Mouse (Mus musculus): Measurements from ENCODE around the gene Gas6.

DNA sequence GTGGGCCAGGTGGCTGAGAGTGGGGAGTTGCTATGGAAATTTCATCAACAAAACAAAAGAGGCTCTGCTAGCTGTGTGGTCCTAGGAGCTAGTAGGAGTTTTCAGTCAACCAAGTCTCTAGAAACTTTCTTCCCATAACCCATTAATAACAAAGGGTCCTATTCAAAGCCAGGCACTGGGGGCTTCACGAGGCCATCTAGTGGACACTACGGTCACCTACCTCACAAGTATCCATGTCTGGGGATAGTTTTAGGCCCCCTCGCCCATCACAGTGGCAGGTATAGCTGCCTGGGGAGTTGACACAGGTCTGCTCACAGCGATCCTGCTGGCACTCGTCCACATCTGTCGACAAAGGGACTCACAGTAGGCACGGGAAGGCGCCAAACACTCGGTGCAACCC lies 18.4 kb downstream of the Gas6 start:
- TF ChIP-seq EP300 (IDR thresholded peaks at IDR 0.05; ENCODE audit: low read depth) (no peak), CTCF (IDR thresholded peaks at IDR 0.05; ENCODE audit: low read depth) (peak; percentile 27)

Measured in liver, postnatal 0 days (tissue).